Mouse (Mus musculus) c-Kit-positive CD71-positive TER-119-positive erythroid progenitor cells, embryonic 14.5 days (primary cell): Measurements from ENCODE around the gene Nuak2.

Experiments
- DNase-seq: peaks from one replicate; pipeline ENCODE4 v3.0.0-alpha.2; 2013; ENCODE audit warnings: low spot score

Nuak2 gene

DNA sequence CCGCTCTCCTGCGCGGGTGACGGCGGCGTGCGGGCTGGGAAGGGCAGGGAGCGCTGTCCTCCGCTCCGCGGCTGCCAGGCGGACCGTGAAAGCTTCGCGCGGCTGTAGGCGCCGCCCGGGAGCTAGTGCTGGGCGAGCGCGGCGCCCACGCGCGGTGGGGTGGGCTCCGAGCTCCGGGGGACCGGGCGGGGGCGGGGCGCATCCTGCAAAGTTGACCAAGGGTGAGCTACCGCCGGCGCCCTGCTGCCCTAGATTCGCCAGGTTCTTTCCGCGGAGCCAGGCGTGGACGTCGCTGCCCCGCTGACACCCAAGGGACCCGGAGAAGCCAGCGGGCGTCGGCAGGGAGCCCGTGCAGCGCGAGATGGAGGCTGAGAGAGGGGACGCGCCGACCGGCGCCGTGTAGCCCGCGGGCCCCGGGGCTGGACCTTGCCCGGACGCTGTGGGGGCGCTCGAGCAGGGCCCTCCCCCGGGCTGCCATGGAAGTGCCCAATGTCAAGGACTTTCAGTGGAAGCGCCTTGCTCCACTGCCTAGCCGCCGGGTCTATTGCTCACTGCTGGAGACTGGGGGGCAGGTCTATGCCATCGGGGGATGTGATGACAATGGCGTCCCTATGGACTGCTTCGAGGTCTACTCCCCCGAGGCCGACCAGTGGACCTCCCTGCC is 17.0 kb upstream of the Nuak2 start:
- no peak for DNase-seq

- DNase-seq, result no peak
These were observed 16.2 kb upstream of the Nuak2 start for GRCm38 (mm10) chr1:132299744-132300143.

GRCm38 (mm10) chr1:132301242-132301641 is 14.7 kb upstream of the Nuak2 start:
- no peak for DNase-seq

- no peak for DNase-seq
These were observed 13.5 kb upstream of the Nuak2 start for GRCm38 (mm10) chr1:132302341-132302866.

DNA sequence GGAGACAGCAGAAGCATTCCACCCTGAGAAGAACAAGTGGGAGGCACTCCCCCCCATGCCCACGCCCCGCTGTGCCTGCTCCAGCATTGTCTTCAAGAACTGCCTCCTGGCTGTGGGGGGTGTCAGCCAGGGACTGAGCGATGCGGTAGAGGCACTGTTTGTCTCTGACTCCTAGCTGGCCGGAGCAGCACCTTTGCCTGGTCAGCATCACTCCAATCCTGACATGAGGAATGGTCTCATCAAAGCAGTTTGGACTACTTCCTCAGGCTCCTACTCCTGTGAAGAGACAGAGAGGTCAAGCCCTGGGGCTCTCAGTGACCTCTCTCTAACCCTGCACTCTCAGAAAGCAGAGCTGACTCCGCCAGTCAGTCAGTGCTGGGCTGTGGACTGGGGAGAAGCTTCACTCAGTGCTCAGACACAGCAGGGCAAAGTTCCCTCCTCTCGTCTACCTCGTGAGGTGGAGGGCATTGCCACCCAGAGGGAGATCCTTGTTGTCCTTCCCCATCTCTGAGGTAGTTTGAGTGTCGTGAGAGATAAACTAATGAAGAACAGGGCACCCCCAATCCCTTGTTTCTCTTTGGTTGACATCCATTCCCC is 11.2 kb upstream of the Nuak2 start:
- DNase-seq, result no peak

GRCm38 (mm10) chr1:132306160-132306559 is 9.8 kb upstream of the Nuak2 start:
- peak; percentile 26 for DNase-seq

GRCm38 (mm10) chr1:132306808-132307207 is 9.1 kb upstream of the Nuak2 start:
- DNase-seq, result no peak

- DNase-seq, result no peak
These were observed 8.0 kb upstream of the Nuak2 start for GRCm38 (mm10) chr1:132307962-132308361.

GRCm38 (mm10) chr1:132308674-132309073 is 7.3 kb upstream of the Nuak2 start:
- DNase-seq, result no peak

DNA sequence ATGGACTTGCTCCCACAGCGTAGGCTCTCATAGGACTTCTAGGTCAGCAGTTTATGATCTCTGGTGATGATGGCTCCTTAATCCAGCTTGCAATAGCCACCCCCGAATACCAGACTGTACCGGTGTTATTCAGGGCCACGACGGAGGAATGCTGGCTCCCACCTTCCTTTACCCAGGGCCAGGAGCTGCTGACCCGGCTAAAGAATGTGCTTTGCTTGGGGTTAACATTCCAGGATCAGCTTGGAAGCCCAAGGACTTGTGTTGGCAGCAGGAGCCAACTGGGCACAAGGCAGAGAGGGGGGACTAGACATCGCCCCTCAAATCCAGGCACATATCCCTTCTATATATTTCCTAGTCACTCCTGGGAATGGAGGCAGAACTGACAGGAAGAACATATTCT is 5.2 kb upstream of the Nuak2 start:
- no peak for DNase-seq

- DNase-seq, result no peak
These were observed 4.6 kb upstream of the Nuak2 start for GRCm38 (mm10) chr1:132311174-132311859.

DNA sequence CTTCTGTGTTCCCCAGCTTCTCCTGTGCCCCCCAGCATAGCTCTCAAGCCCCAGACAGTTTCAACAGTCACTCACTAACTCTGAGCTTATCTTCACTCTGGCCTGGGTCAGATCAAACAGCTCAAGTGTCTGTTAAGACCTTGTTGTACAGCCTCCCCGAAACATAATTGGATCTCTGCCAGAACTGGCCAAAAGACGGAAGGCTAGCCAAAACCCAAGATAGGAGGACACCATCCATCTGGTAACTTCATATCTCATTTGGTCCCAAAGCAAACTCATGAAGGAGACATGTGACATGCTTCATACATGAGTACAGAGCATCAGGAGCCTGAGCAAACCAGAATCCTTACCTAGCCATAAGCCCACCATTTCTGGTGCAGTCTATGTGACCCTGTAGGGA is 3.9 kb upstream of the Nuak2 start:
- DNase-seq, result no peak

DNA sequence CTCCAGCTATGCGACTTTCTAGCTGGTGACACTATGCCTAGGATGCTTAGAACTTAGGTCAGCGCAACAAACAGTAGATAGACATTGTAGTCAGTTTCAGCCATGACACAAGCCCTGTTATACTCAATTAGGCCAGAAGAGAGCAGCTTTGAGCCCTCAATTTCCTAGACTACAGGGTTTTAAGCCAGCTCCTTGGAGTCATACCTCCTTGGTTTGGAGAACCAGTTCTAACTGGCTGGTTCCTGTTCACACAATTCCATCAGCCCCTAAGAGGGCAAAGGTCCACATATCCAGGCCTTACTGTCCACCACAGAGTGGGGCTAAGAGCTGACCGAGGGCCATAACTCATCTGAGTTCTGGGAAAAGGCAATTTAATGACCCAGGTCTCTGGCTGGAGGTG is 3.2 kb upstream of the Nuak2 start:
- peak; percentile 48 for DNase-seq

GRCm38 (mm10) chr1:132316625-132316994 is 684 bp downstream of the Nuak2 start:
- DNase-seq, result no peak

DNA sequence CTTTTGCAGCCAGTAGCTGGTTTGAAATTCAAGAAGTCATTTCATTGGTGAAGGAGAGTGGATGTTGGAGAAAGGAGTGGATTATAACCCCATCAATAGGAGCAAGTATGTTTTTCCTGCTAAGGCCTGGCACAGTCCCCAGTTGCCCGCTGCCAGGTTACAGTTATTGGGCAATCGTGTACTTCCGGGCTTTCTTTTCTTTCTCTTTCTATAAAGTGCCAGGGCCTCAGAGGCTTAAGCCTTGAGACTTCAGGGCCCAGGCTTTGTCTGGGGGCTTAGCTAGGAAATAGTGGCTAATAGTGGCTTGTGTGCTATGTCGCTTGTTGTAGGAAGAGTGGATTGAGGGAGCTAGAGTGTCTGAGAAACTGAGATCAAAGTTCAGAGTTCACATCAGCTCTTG is 1.5 kb downstream of the Nuak2 start:
- no peak for DNase-seq

DNA sequence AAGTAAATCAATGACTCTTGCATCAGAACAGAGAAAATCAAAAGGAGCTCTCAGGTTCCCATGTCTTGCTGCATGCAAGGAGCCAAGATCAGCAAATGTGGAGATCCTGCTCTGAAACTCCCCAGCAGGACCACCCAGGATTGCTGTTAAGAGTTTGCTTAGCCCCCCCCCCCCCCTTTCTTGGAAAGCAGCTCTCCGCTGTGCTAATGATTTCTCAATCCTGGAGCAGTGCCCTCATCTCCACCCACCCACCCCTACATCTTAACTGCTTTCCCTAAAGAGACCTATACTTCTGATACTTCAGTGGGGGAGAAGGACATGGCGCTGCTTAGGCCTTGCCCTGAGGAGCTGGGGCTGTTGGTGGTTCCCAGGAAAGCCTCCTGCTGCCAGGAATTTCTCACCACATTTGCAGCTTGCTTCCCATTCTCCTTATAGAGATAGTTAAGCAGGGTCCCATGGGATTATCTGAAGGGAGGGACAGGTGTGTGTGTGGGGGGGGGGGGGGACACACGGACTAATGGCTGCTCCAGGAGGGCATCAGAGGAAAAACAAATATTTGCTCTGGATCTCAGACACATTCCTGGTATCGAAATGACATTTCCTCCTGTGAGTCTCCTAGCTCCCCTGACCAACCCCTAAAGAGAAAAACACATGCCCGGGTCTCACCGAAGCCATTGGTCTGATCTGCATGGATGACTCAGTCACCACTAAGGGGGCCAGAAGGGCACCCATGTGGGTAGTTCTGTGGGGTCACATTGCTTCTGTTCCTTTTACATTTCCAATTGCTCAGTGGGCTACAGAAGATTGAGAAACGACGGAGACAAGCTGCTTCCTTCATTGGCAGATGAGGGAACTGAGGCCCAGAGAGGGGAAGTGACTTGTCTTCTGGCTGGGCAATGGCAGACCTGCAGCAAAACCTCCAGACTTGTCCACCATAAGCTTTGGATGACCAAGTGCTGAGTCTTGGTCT is 2.3 kb downstream of the Nuak2 start:
- DNase-seq, result no peak

GRCm38 (mm10) chr1:132319242-132319641 is 3.3 kb downstream of the Nuak2 start:
- DNase-seq, result no peak

GRCm38 (mm10) chr1:132321821-132322580 is 6.1 kb downstream of the Nuak2 start:
- no peak for DNase-seq

DNA sequence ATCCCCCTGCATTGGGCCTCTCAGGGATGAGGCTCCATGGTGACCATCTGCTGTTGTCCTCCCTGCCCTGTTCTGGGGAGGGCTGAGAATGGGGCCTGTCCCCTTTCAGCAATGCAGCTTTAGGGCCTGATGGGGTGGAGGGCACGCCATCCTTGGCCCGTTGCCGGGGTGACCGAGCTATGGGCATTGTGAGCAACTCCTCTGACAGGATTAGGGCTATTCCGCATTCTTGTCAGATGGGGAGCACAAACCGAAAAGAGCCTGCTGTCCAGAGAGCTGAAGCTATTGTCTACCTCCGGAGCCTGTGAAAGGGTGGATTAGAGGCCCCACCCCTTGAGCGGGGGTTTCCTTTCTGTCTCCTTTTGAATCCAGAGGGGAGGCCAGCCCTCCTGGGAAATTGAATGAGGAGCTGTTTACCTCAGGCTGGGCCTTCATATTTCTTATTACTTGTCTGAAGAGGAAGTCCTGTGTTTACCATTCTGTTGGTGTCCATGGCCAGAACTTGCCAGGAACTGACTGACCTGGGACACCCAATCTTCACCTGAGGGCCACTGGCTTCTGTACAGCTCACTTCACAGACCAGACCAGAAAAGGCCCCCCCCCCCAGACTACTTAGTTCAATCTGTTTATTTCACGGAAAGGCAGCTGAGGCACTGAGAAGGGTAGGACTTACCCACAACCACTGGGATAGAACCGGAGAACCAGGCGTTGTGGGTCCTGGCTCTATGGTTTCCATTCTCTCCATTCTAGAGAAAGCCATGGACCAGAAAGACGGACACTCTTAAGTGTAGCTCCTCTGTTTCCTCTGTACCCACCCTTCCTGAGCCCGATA is 7.0 kb downstream of the Nuak2 start:
- DNase-seq, result no peak

GRCm38 (mm10) chr1:132326777-132327176 is 10.9 kb downstream of the Nuak2 start:
- no peak for DNase-seq
